Mouse (Mus musculus) liver, embryonic 16.5 days (tissue): ENCODE measurements around the gene 4930426L09Rik. TPM values are rescaled to one million over a fixed set of nuclear protein-coding genes. Genes with fewer than 3 reads are reported as not detected.

Experiments
- polyA plus RNA-seq: library from polyadenylated mRNA; unstranded; fragments of >200 nt; fragmentation: Nextera tagmentation; extraction: Ambion mirVana; gene quantifications from 2 replicates; pipeline ENCODE4 v1.2.1, GENCODE M21; 2015

Gene 4930426L09Rik
- polyA plus RNA-seq, 1 experiment from 2014 or later: 0.15 TPM

Other genes with a start within 250 kb of the 4930426L09Rik start
- gene Pip4k2a, start 217 bp upstream of the 4930426L09Rik start, polyA plus RNA-seq: 13.5 and 14.6 TPM in 2 replicates
- gene Armc3, start 201.0 kb downstream of the 4930426L09Rik start, polyA plus RNA-seq: 0.06 and 0.11 TPM in 2 replicates